Mouse (Mus musculus) thymus, adult 2 months (tissue): ENCODE data around the gene Srsf12.

Experiments
- CTCF ChIP-seq: fragments of 200-500 bp; IDR thresholded peaks from 2 replicates; pipeline ENCODE4 v1.5.1; 2012; ENCODE audit warnings: mild to moderate bottlenecking, control low read depth, low read length, moderate library complexity, borderline replicate concordance; ENCODE audit not compliant: control insufficient read depth, poor library complexity, insufficient read depth; ENCODE audit errors: extremely low read depth
- POLR2A ChIP-seq: fragments of 200-500 bp; IDR thresholded peaks from 2 replicates; pipeline ENCODE4 v1.6.1; 2012; ENCODE audit warnings: mild to moderate bottlenecking, low read length, control low read depth, moderate library complexity; ENCODE audit not compliant: control insufficient read depth, poor library complexity, insufficient read depth; ENCODE audit errors: extremely low read depth

GRCm38 (mm10) chr4:33273437-33273836, 64.6 kb downstream of the Srsf12 start:
- TF ChIP-seq CTCF (no peak), POLR2A (no peak)
